Mouse (Mus musculus) small intestine, adult 2 months (tissue): ENCODE measurements around the gene Ica1. TPM values are rescaled to one million over a fixed set of nuclear protein-coding genes. Genes with fewer than 3 reads are reported as not detected.
A peak's percentile ranks its signal among the peaks of the same experiment; 100 is the strongest.

ENCODE experiments used
- H3K27ac ChIP-seq: fragments of 200-500 bp; 2 replicates; pipeline ENCODE4 v1.5.1; 2012; ENCODE audit warnings: low read depth, low read length, control low read depth, inconsistent platforms; ENCODE audit not compliant: insufficient read depth
- H3K27me3 ChIP-seq: fragments of 200-500 bp; 2 replicates; pipeline ENCODE4 v1.6.1; 2012; ENCODE audit warnings: mild to moderate bottlenecking, moderate library complexity, low read length, inconsistent platforms; ENCODE audit not compliant: control insufficient read depth, insufficient read depth
- H3K36me3 ChIP-seq: fragments of 200-500 bp; 2 replicates; pipeline ENCODE4 v1.6.1; 2012; ENCODE audit warnings: mild to moderate bottlenecking, low read length, control low read depth, inconsistent platforms; ENCODE audit not compliant: control insufficient read depth, insufficient read depth
- H3K4me1 ChIP-seq: fragments of 200-500 bp; 2 replicates; pipeline ENCODE4 v1.6.1; 2012; ENCODE audit warnings: low read length, inconsistent platforms, mixed read lengths; ENCODE audit not compliant: control insufficient read depth, insufficient read depth, insufficient read length
- H3K4me3 ChIP-seq: fragments of 200-500 bp; 2 replicates; pipeline ENCODE4 v1.5.1; 2012; ENCODE audit warnings: low read depth, mild to moderate bottlenecking, control low read depth, inconsistent platforms, low read length, moderate library complexity
- CTCF ChIP-seq: fragments of 200-500 bp; IDR thresholded peaks from 2 replicates; pipeline ENCODE4 v1.5.1; 2012; ENCODE audit warnings: low read depth, mild to moderate bottlenecking, control low read depth, inconsistent platforms, low read length, moderate library complexity, mixed read lengths; ENCODE audit not compliant: insufficient replicate concordance, insufficient read length; ENCODE audit errors: extremely low read depth
- POLR2A ChIP-seq: fragments of 200-500 bp; IDR thresholded peaks from 2 replicates; pipeline ENCODE4 v1.6.1; 2012; ENCODE audit warnings: low read depth, mild to moderate bottlenecking, control low read depth, inconsistent platforms, low read length, moderate library complexity
- whole genome bisulfite sequencing: fragments of 180-500 bp; shearing (Covaris S2); methylation state at CpG from one replicate; pipeline ENCODE4 v1.1.7; 2018; 5-methylcytosine and 5-hydroxymethylcytosine counted together
- polyA plus RNA-seq: library from polyadenylated mRNA; depleted of rRNA; stranded (reverse); fragments of >200 nt; gene quantifications from 2 replicates; pipeline ENCODE4 v1.2.3, GENCODE M21; 2012; rRNA removed

The Ica1 gene
- polyA plus RNA-seq: 1.3 and 1.5 TPM in 2 replicates

GRCm38 (mm10) chr6:8778296-8778649 lies at the start of gene Ica1:
TSS of gene Ica1 (minus strand) at chr6:8778488.
- TF ChIP-seq POLR2A (no peak), CTCF (no peak)
- H3K27me3 ChIP-seq: no peaks in the 10 kb centered on the region
- whole genome bisulfite sequencing: under 1% methylated on average over 16 of the region's 16 CpGs
- peak within 1 kb of the TSS; percentile 67 for H3K4me3 ChIP-seq
- H3K36me3 ChIP-seq: no peaks in the 10 kb centered on the region
- H3K4me1 ChIP-seq: no peaks in the 10 kb centered on the region
- peak within 1 kb of the TSS; percentile 6; the same call in 1 of the 2 replicates for H3K27ac ChIP-seq

- WGBS: 39% methylated on average over 2 of the region's 2 CpGs
- Histone ChIP-seq H3K27me3 (no peaks in the 10 kb centered on the region), H3K4me3 (no peak overlapping the region), H3K36me3 (no peaks in the 10 kb centered on the region), H3K27ac (no peak overlapping the region), H3K4me1 (no peaks in the 10 kb centered on the region)
- no peak for TF ChIP-seq CTCF
- no peak for TF ChIP-seq POLR2A
Measured at GRCm38 (mm10) chr6:8819866-8820265, 41.6 kb upstream of the Ica1 start.

GRCm38 (mm10) chr6:8814332-8815002 lies 36.2 kb upstream of the Ica1 start:
- Histone ChIP-seq H3K4me3 (no peak overlapping the region), H3K27me3 (no peaks in the 10 kb centered on the region), H3K27ac (no peak overlapping the region), H3K4me1 (no peaks in the 10 kb centered on the region), H3K36me3 (no peaks in the 10 kb centered on the region)
- TF ChIP-seq POLR2A: no peak
- TF ChIP-seq CTCF: no peak
- 60% methylated on average over 6 of the region's 6 CpGs for WGBS

- no peak overlapping the region for H3K27ac ChIP-seq
- TF ChIP-seq CTCF: no peak
- TF ChIP-seq POLR2A: no peak
- H3K4me1 ChIP-seq: no peaks in the 10 kb centered on the region
- WGBS: 59% methylated on average over 3 of the region's 3 CpGs
- H3K4me3 ChIP-seq: no peak overlapping the region
- no peaks in the 10 kb centered on the region for H3K36me3 ChIP-seq
- no peaks in the 10 kb centered on the region for H3K27me3 ChIP-seq
Measured at GRCm38 (mm10) chr6:8802561-8803150, 24.4 kb upstream of the Ica1 start.

- Histone ChIP-seq H3K36me3 (no peaks in the 10 kb centered on the region), H3K27me3 (no peaks in the 10 kb centered on the region), H3K4me3 (no peak overlapping the region), H3K4me1 (no peaks in the 10 kb centered on the region), H3K27ac (no peak overlapping the region)
- WGBS: 93% methylated on average over 5 of the region's 5 CpGs
- TF ChIP-seq CTCF (no peak), POLR2A (no peak)
Measured at GRCm38 (mm10) chr6:8792385-8792784, 14.1 kb upstream of the Ica1 start.

- TF ChIP-seq CTCF (no peak), POLR2A (no peak)
- 84% methylated on average over 3 of the region's 3 CpGs for WGBS
- Histone ChIP-seq H3K4me1 (no peaks in the 10 kb centered on the region), H3K36me3 (no peaks in the 10 kb centered on the region), H3K4me3 (no peak overlapping the region), H3K27ac (no peak overlapping the region), H3K27me3 (no peaks in the 10 kb centered on the region)
Measured at GRCm38 (mm10) chr6:8791781-8792180, 13.5 kb upstream of the Ica1 start.

GRCm38 (mm10) chr6:8780618-8781017 lies 2.3 kb upstream of the Ica1 start:
- H3K27ac ChIP-seq: no peak overlapping the region
- no peaks in the 10 kb centered on the region for H3K27me3 ChIP-seq
- no peak for TF ChIP-seq POLR2A
- TF ChIP-seq CTCF: no peak
- H3K36me3 ChIP-seq: no peaks in the 10 kb centered on the region
- H3K4me3 ChIP-seq: no peak overlapping the region
- H3K4me1 ChIP-seq: no peaks in the 10 kb centered on the region
